ENCODE assay signal across 16 mouse cellular contexts in genomic region chr19:36451731-36452130, GRCm38 (mm10).
DNase-seq lines count a peak whose midpoint lies in the region; ATAC-seq lines count a peak whose summit lies in the region.
"Had no signal": no experiment of that assay in that cellular context is flagged by ENCODE, and none has a peak within 500 bp of the region (broad histone marks: within the 10 kb centered on the region; RNA-seq: fewer than 3 reads in every experiment).

No protein-coding gene starts in this region.

- peak; percentile 49; the same call in 1 of the 2 replicates for ATAC-seq in kidney, embryonic 15.5 days (replicated peaks; ENCODE audit: low FRiP score)
- peak; percentile 27 for ATAC-seq in erythroid progenitor cell, adult 5-6 weeks (replicated peaks; ENCODE audit: low FRiP score, poor library complexity, severe bottlenecking)
- no peak for ATAC-seq in liver, embryonic 16.5 days (ENCODE audit: low read depth)
- ATAC-seq: forebrain, embryonic 15.5 days had no signal

- 10% methylated on average over 5 of the region's 5 CpGs for WGBS in kidney, embryonic 15.5 days
- 33% methylated on average over 5 of the region's 5 CpGs for WGBS in liver, embryonic 16.5 days (ENCODE audit: insufficient replicate concordance)

- H3K36me3 ChIP-seq in kidney, embryonic 15.5 days, result no peaks in the 10 kb centered on the region
- H3K36me3 ChIP-seq in liver, embryonic 16.5 days (ENCODE audit: control insufficient read depth, insufficient read depth), result no peaks in the 10 kb centered on the region
- H3K36me3 ChIP-seq: forebrain, embryonic 15.5 days; hindbrain, embryonic 13.5 days; midbrain, embryonic 10.5 days had no signal

- H3K4me3 ChIP-seq in kidney, embryonic 15.5 days (replicated peaks), result no peak overlapping the region
- no peak overlapping the region for H3K4me3 ChIP-seq in liver, embryonic 16.5 days (ENCODE audit: low read depth, low read length)
- H3K4me3 ChIP-seq: forebrain, embryonic 15.5 days; heart, embryonic 15.5 days; hindbrain, embryonic 13.5 days; midbrain, embryonic 10.5 days had no signal

- no peaks in the 10 kb centered on the region for H3K9me3 ChIP-seq in kidney, embryonic 15.5 days (replicated peaks)
- no peaks in the 10 kb centered on the region for H3K9me3 ChIP-seq in liver, embryonic 16.5 days (replicated peaks; ENCODE audit: control insufficient read depth, low read length)
- H3K9me3 ChIP-seq: forebrain, embryonic 15.5 days; heart, embryonic 15.5 days; hindbrain, embryonic 13.5 days; midbrain, embryonic 10.5 days had no signal

- no peak overlapping the region for H3K27ac ChIP-seq in kidney, embryonic 15.5 days
- peak overlapping the region; percentile 87 for H3K27ac ChIP-seq in liver, embryonic 16.5 days (ENCODE audit: low read length)
- H3K27ac ChIP-seq: forebrain, embryonic 15.5 days; heart, embryonic 15.5 days; hindbrain, embryonic 13.5 days; midbrain, embryonic 10.5 days; stomach, postnatal 0 days had no signal

- no peak overlapping the region for H3K4me2 ChIP-seq in kidney, embryonic 15.5 days
- H3K4me2 ChIP-seq in liver, embryonic 16.5 days (ENCODE audit: low read depth, low read length), result 0 out of 2 replicates have a peak overlapping the region, but pooled peaks have one; percentile 5
- H3K4me2 ChIP-seq: forebrain, embryonic 15.5 days; heart, embryonic 15.5 days; hindbrain, embryonic 13.5 days had no signal

- no peak overlapping the region for H3K9ac ChIP-seq in kidney, embryonic 15.5 days
- peak overlapping the region; percentile 38 for H3K9ac ChIP-seq in liver, embryonic 16.5 days (ENCODE audit: low read depth, low read length)
- H3K9ac ChIP-seq: forebrain, embryonic 15.5 days; heart, embryonic 15.5 days; hindbrain, embryonic 13.5 days had no signal

- peak; percentile 36 for DNase-seq in adrenal gland, adult 2 months
- no peak for DNase-seq in adrenal gland, postnatal 4 days (ENCODE audit: low spot score in 2 of 2)
- DNase-seq in kidney, adult 8-10 months, result no peak
- DNase-seq in adipocyte (ENCODE audit: low spot score), result no peak
- DNase-seq in left cerebral cortex, postnatal 14 days (ENCODE audit: low spot score in 2 of 2), result no peak
- DNase-seq: cerebellum, postnatal 10 days; kidney, postnatal 36 days; lung, postnatal 10 days had no signal

- no peaks in the 10 kb centered on the region for H3K27me3 ChIP-seq in kidney, embryonic 15.5 days
- no peaks in the 10 kb centered on the region for H3K27me3 ChIP-seq in liver, embryonic 16.5 days (ENCODE audit: control insufficient read depth, insufficient read depth, low read depth, low read length)
- H3K27me3 ChIP-seq: forebrain, embryonic 15.5 days; heart, embryonic 15.5 days; hindbrain, embryonic 13.5 days had no signal

- no peaks in the 10 kb centered on the region for H3K4me1 ChIP-seq in kidney, embryonic 15.5 days
- H3K4me1 ChIP-seq in liver, embryonic 16.5 days (ENCODE audit: control insufficient read depth, low read depth, low read length), result peaks cover 26% of the 10 kb centered on the region
- H3K4me1 ChIP-seq: forebrain, embryonic 15.5 days had no signal

- intact Hi-C loops in left cerebral cortex, postnatal 14 days (cut with DNase I), result no loop called here
